Mouse (Mus musculus) liver, adult 10 weeks (tissue): ENCODE results near the gene Pkd1l3. TPM values are rescaled to one million over a fixed set of nuclear protein-coding genes. Genes with fewer than 3 reads are reported as not detected.

Source experiments
- polyA plus RNA-seq: library from polyadenylated mRNA; stranded (reverse); fragments of 350-450 nt; fragmentation: Illumina TruSeq; extraction: RNeasy Lipid Tissue Mini Kit (QIAGEN cat#74804); gene quantifications from one replicate; pipeline ENCODE4 v1.2.3, GENCODE M21; 2014; ENCODE audit warnings: low read depth, low replicate concordance

Gene Pkd1l3
- polyA plus RNA-seq: not detected

GRCm38 (mm10) chr8:109614243-109615210 lies at the start of gene Pkd1l3:
TSS of gene Pkd1l3 (plus strand) at chr8:109614517.

GRCm38 (mm10) chr8:109565498-109566333 lies 48.6 kb upstream of the Pkd1l3 start, which contains the start of the genes Dhx38 and Txnl4b:
TSS of gene Dhx38 (minus strand) at chr8:109565861.
TSS of gene Txnl4b (plus strand) at chr8:109565892.

GRCm38 (mm10) chr8:109578900-109579301 lies 35.4 kb upstream of the Pkd1l3 start, which contains the start of gene Hp:
TSS of gene Hp (minus strand) at chr8:109579172.

GRCm38 (mm10) chr8:109608271-109609152 lies 5.8 kb upstream of the Pkd1l3 start, which contains the start of gene Dhodh:
TSS of gene Dhodh (minus strand) at chr8:109608673.

GRCm38 (mm10) chr8:109693146-109693900 lies 79.0 kb downstream of the Pkd1l3 start, which contains the start of gene Ist1:
TSS of gene Ist1 (minus strand) at chr8:109693260.

GRCm38 (mm10) chr8:109705320-109706075 lies 91.2 kb downstream of the Pkd1l3 start, which contains the start of gene Zfp821:
TSS of gene Zfp821 (plus strand) at chr8:109705546.

Other genes with a start within 250 kb of the Pkd1l3 start
- not detected for gene Pmfbp1, start 120.5 kb upstream of the Pkd1l3 start, polyA plus RNA-seq
- gene Dhx38, start 48.7 kb upstream of the Pkd1l3 start, polyA plus RNA-seq: 1.7 TPM
- 14.2 TPM for gene Txnl4b, start 48.6 kb upstream of the Pkd1l3 start, polyA plus RNA-seq
- gene Hp, start 35.3 kb upstream of the Pkd1l3 start, polyA plus RNA-seq: 124 TPM
- 1.7 TPM for gene Dhodh, start 5.8 kb upstream of the Pkd1l3 start, polyA plus RNA-seq
- gene Ist1, start 78.7 kb downstream of the Pkd1l3 start, polyA plus RNA-seq: 39.4 TPM
- gene Zfp821, start 91.0 kb downstream of the Pkd1l3 start, polyA plus RNA-seq: 0.69 TPM
- gene Atxn1l, start 123.2 kb downstream of the Pkd1l3 start, polyA plus RNA-seq: 6.2 TPM
- 114 TPM for gene Ap1g1, start 164.0 kb downstream of the Pkd1l3 start, polyA plus RNA-seq